Mouse (Mus musculus) MEL (cell line): ENCODE data around the gene Taf1.

Experiments used
- MAZ ChIP-seq: IDR thresholded peaks from 2 replicates; pipeline ENCODE4 v1.6.1; 2012; ENCODE audit warnings: low read depth, mild to moderate bottlenecking, inconsistent platforms, low read length, improper control_type of control experiment
- MEF2A ChIP-seq: IDR thresholded peaks from 2 replicates; pipeline ENCODE4 v1.6.1; 2014; ENCODE audit warnings: low read depth, mild to moderate bottlenecking, inconsistent platforms, low read length, improper control_type of control experiment; ENCODE audit not compliant: poor library complexity, insufficient replicate concordance, severe bottlenecking; ENCODE audit errors: extremely low read depth
- NELFE ChIP-seq: IDR thresholded peaks from 2 replicates; pipeline ENCODE4 v1.6.1; 2011; ENCODE audit warnings: low read depth, low read length, improper control_type of control experiment
- POLR2A ChIP-seq, 2 experiments: IDR thresholded peaks; 2 replicates each; pipeline ENCODE4 v1.6.1; 2011 to 2012; ENCODE audit warnings: low read length in 2 of 2, mild to moderate bottlenecking in 2 of 2, control low read depth in 1 of 2, improper control_type of control experiment in 1 of 2, low read depth in 1 of 2, moderate library complexity in 1 of 2; ENCODE audit not compliant: control insufficient read depth in 1 of 2, insufficient read depth in 1 of 2, poor library complexity in 1 of 2
- ZC3H11A ChIP-seq: IDR thresholded peaks from 2 replicates; pipeline ENCODE4 v1.6.1; 2012; ENCODE audit warnings: low read depth, mild to moderate bottlenecking, inconsistent platforms, low read length, improper control_type of control experiment
- ZNF384 ChIP-seq: IDR thresholded peaks from 2 replicates; pipeline ENCODE4 v1.6.1; 2012; ENCODE audit warnings: low read depth, mild to moderate bottlenecking, inconsistent platforms, low read length, improper control_type of control experiment

- no peak for TF ChIP-seq NELFE
- TF ChIP-seq POLR2A (IDR thresholded peaks at IDR 0.05; ENCODE audit: control insufficient read depth in 1 of 2, insufficient read depth in 1 of 2, low read depth in 1 of 2, low read length in 2 of 2, poor library complexity in 1 of 2) = no peak
- TF ChIP-seq MEF2A = no peak
- no peak for TF ChIP-seq ZC3H11A
- TF ChIP-seq ZNF384 = no peak
- no peak for TF ChIP-seq MAZ
Observed at GRCm38 (mm10) chrX:101642091-101642490, 109.6 kb downstream of the Taf1 start.
